Mouse (Mus musculus) CD4-positive, CD25-positive, alpha-beta regulatory T cell, adult 9 weeks (primary cell): ENCODE measurements around the gene Zfp809. TPM values are rescaled to one million over a fixed set of nuclear protein-coding genes. Genes with fewer than 3 reads are reported as not detected.

Experiments
- polyA plus RNA-seq: library from polyadenylated mRNA; unstranded; fragments of 100-300 nt; shearing (Covaris generic); gene quantifications from one replicate; pipeline ENCODE4 v1.2.1, GENCODE M21; 2017

Zfp809 gene
- polyA plus RNA-seq, result 60.9 TPM

DNA sequence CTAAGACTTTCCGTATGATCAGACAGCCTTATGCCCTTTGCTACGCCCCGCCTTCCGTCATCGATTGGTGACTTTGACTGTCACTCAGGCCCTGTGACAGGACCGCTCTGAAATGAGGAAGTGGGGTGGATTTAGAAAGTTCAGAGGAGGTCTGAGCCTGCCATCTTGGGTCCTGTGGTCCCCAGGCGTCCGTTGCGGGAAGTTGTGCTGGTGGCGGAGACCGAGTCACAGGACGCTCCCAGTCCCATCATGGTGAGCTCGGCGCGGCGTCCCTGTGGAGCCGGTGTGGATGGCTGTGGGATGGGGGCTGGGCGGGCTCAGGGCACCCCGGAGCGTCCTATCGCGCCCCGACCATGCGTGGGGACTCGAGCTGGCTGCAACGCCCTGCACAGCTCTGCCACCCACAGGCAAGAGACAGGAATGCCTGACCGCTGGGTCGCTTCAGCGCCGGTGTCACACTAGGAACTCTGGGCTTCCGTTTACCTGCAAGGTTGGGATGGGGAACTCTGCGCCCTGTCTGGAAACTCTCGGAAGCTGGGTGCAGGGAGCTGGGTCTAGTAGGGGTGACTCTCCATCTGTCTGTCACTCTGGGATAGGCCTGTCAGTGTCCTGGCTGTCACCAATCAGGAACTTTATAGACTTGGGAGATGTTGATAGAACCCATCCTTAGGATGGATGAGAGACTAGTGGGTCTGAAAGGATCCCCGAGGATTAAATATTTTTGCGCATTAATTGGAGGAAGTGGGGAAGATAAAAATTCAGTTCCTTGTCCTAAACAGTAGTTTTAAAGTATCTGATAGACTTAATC lies at the start of gene Zfp809:
Zfp809 (plus strand) TSS at position 134 of the 808 bp plus-strand sequence.

DNA sequence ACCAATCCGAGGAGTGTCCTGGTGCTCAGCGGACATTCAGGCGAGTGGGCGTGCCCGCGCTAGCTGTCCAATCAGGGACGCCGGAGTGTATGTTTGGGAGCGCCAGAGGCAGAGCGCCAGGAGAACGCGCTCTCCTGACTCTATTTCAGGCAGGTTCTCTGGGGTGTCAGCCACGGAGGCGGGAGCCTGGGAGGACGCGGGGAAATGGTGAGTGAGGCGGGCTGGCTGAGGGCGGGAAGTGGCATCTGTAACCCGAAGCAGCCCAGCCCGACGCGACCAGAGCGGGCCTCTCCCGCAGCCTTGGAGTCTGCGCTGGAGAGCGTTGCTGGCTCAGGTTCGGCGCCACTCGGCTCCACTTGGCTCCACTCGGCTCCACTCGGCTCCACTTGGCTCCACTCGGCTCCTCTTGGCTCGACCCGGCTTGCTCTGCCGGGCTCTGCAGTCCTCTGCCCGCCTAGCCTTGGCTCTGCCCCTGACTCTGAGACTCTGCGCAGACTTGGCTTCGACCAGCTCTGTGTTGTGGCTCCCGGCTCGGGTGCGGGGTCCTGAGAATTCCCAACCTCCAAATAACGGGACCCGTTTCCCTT lies 37.4 kb upstream of the Zfp809 start, which contains the start of gene Zfp872:
Zfp872 (plus strand) TSS at position 66 of the 587 bp plus-strand sequence.

DNA sequence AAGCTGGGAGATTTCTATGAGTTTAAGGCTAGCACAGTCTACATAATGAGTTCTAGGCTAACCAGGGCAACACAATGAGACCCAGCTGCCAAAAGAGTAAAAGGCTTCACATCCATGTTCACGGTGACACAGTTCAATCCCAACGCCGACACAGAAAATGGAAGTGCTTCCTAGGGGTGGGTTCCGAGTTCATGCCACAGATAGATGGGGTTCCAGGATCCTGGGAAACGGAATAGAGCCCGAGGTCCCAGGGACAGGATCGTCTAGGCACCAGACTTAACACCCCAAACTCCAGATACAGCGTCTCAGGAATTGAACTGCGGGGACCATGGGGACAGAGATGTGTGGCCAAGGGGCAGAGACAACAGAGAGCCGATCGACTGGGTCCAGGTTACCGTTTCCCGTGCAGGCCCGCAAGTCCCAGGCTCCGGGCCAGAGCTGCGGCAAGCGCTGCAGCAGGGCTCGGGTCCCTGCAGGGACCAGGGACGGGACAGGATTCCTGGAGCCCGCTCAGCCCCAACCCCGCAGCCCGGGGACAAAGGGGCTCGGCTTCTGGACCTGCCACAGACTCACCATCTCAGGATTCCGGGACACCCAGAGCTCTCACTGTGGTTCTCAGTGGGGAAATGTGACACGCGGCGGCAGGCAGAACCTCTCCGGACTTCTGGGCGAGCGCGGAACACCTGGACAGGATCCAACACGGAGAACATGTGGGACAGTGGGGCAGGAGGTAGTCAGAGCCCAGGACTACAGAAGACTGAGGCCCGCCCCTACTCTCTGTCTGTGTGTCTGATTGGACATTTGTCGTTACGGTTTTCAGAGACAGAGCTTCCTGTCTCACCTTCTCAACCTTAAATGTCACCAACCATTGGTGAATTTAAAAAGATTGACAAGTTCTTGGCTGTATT lies 33.9 kb downstream of the Zfp809 start, which contains the start of gene Zfp599:
Zfp599 (minus strand) TSS at position 712 of the 908 bp plus-strand sequence.

Other genes with a start within 250 kb of the Zfp809 start
- gene Rgl3, start 236.3 kb upstream of the Zfp809 start, polyA plus RNA-seq, result not detected
- not detected for gene Ccdc151, start 223.1 kb upstream of the Zfp809 start, polyA plus RNA-seq
- 101 TPM for gene Prkcsh, start 222.9 kb upstream of the Zfp809 start, polyA plus RNA-seq
- not detected for gene Elavl3, start 173.7 kb upstream of the Zfp809 start, polyA plus RNA-seq
- not detected for gene Gm49318, start 154.5 kb upstream of the Zfp809 start, polyA plus RNA-seq
- 5.5 TPM for gene Zfp653, start 154.3 kb upstream of the Zfp809 start, polyA plus RNA-seq
- 58.0 TPM for gene Ecsit, start 140.3 kb upstream of the Zfp809 start, polyA plus RNA-seq
- gene Cnn1, start 126.5 kb upstream of the Zfp809 start, polyA plus RNA-seq, result not detected
- gene Elof1, start 108.5 kb upstream of the Zfp809 start, polyA plus RNA-seq, result 103 TPM
- 342 TPM for gene Acp5, start 90.0 kb upstream of the Zfp809 start, polyA plus RNA-seq
- 54.8 TPM for gene Pigyl, start 68.9 kb upstream of the Zfp809 start, polyA plus RNA-seq
- gene Zfp872, start 37.6 kb upstream of the Zfp809 start, polyA plus RNA-seq, result not detected
- gene Zfp599, start 34.2 kb downstream of the Zfp809 start, polyA plus RNA-seq, result 5.9 TPM
- 16.1 TPM for gene Zfp810, start 81.9 kb downstream of the Zfp809 start, polyA plus RNA-seq
- gene Anln, start 163.5 kb downstream of the Zfp809 start, polyA plus RNA-seq, result 0.87 TPM
- 0.41 TPM for gene 9530077C05Rik, start 185.8 kb downstream of the Zfp809 start, polyA plus RNA-seq
- gene Gm17545, start 228.6 kb downstream of the Zfp809 start, polyA plus RNA-seq, result not detected
- gene Rp9, start 244.0 kb downstream of the Zfp809 start, polyA plus RNA-seq, result 22.8 TPM